Mouse (Mus musculus) hindbrain, embryonic 13.5 days (tissue): ENCODE data around the gene Gnpnat1. TPM values are rescaled to one million over a fixed set of nuclear protein-coding genes. Genes with fewer than 3 reads are reported as not detected.
"Not testable (repeated sequence)": the region's sequence is repeated elsewhere in the genome, so short reads cannot be mapped to it uniquely, and the experiment has no call there.

Experiments
- ATAC-seq: fragments of 200-750 bp; cut with Nextera tagmentation; 2 replicates; pipeline ENCODE4 v1.8.0; 2017; ENCODE audit warnings: moderate TSS enrichment; ENCODE audit not compliant: low FRiP score
- H3K27ac ChIP-seq: fragments of 300-500 bp; sonication (generic); 2 replicates; pipeline ENCODE4 v1.5.1; 2015; ENCODE audit warnings: inconsistent platforms, mild to moderate bottlenecking, moderate library complexity
- H3K27me3 ChIP-seq: fragments of 300-500 bp; sonication (generic); 2 replicates; pipeline ENCODE4 v1.6.1; 2015; ENCODE audit warnings: mild to moderate bottlenecking, inconsistent platforms
- H3K36me3 ChIP-seq: fragments of 300-500 bp; sonication (generic); 2 replicates; pipeline ENCODE4 v1.6.1; 2015; ENCODE audit warnings: mild to moderate bottlenecking, inconsistent platforms
- H3K4me1 ChIP-seq: fragments of 300-500 bp; sonication (generic); replicated peaks from 2 replicates; pipeline ENCODE4 v1.6.1; 2015; ENCODE audit warnings: inconsistent platforms
- H3K4me2 ChIP-seq: fragments of 300-500 bp; sonication (generic); 2 replicates; pipeline ENCODE4 v1.6.1; 2015; ENCODE audit warnings: inconsistent platforms, mild to moderate bottlenecking, moderate library complexity
- H3K4me3 ChIP-seq: fragments of 300-500 bp; sonication (generic); 2 replicates; pipeline ENCODE4 v1.5.1; 2015; ENCODE audit warnings: mild to moderate bottlenecking, inconsistent platforms
- H3K9ac ChIP-seq: fragments of 300-500 bp; sonication (generic); 2 replicates; pipeline ENCODE4 v1.6.1; 2015; ENCODE audit warnings: mild to moderate bottlenecking, inconsistent platforms
- H3K9me3 ChIP-seq: fragments of 300-500 bp; sonication (generic); 2 replicates; pipeline ENCODE4 v1.6.1; 2016; ENCODE audit warnings: inconsistent platforms
- WGBS: fragments of 180-500 bp; shearing (Covaris S2); methylation state at CpG from one replicate; pipeline ENCODE4 v1.1.7; 2015; 5-methylcytosine and 5-hydroxymethylcytosine counted together
- polyA plus RNA-seq: library from polyadenylated mRNA; unstranded; fragments of >200 nt; fragmentation: Nextera tagmentation; extraction: Ambion mirVana; gene quantifications from 2 replicates; pipeline ENCODE4 v1.2.1, GENCODE M21; 2015

The Gnpnat1 gene
- 26.9 and 28.4 TPM in 2 replicates for polyA plus RNA-seq

DNA sequence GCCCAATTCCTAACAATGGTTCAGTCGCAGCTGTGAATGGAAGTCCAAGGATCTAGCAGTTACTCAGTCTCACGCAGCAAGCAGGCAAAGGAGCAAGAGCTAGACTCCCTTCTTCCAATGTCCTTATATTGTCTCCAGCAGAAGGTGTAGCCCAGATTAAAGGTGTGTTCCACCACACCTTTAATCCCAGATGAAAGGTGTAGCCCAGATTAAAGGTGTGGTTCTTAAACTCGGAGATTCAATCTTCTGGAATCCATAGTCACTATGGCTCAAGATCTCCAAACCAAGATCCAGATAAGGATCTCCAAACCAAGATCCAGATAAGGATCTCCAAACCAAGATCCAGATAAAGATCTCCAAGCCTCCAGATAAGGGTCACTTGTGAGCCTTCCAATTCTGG is at the start of gene Gnpnat1:
Gnpnat1 (minus strand) TSS at position 101 of the 400 bp plus-strand sequence.
- not testable (repeated sequence) for H3K27ac ChIP-seq, H3K9ac ChIP-seq, H3K27me3 ChIP-seq, H3K4me3 ChIP-seq, H3K9me3 ChIP-seq, H3K4me2 ChIP-seq, ATAC-seq, H3K4me1 ChIP-seq, H3K36me3 ChIP-seq
- 88% methylated on average over 2 of the region's 3 CpGs for WGBS

GRCm38 (mm10) chr14:45453538-45454233 is 49.0 kb upstream of the Gnpnat1 start:
- Histone ChIP-seq H3K4me3 (no peak overlapping the region), H3K27me3 (no peaks in the 10 kb centered on the region), H3K4me2 (no peak overlapping the region), H3K9ac (no peak overlapping the region), H3K4me1 (peaks cover 46% of the 10 kb centered on the region), H3K9me3 (no peaks in the 10 kb centered on the region), H3K36me3 (no peaks in the 10 kb centered on the region; the same call in 1 of the 2 replicates), H3K27ac (no peak overlapping the region)
- no peak for ATAC-seq
- WGBS, result 75% methylated on average over 5 of the region's 5 CpGs

- H3K4me2 ChIP-seq, result no peak overlapping the region
- H3K4me1 ChIP-seq, result peaks cover 46% of the 10 kb centered on the region
- H3K9me3 ChIP-seq, result no peaks in the 10 kb centered on the region
- no peak overlapping the region for H3K4me3 ChIP-seq
- no peak overlapping the region for H3K27ac ChIP-seq
- ATAC-seq, result no peak
- WGBS, result 24% methylated on average over 11 of the region's 11 CpGs
- no peak overlapping the region for H3K9ac ChIP-seq
- H3K27me3 ChIP-seq, result no peaks in the 10 kb centered on the region
- H3K36me3 ChIP-seq, result no peaks in the 10 kb centered on the region
Observed at GRCm38 (mm10) chr14:45452861-45453512, 48.3 kb upstream of the Gnpnat1 start.

DNA sequence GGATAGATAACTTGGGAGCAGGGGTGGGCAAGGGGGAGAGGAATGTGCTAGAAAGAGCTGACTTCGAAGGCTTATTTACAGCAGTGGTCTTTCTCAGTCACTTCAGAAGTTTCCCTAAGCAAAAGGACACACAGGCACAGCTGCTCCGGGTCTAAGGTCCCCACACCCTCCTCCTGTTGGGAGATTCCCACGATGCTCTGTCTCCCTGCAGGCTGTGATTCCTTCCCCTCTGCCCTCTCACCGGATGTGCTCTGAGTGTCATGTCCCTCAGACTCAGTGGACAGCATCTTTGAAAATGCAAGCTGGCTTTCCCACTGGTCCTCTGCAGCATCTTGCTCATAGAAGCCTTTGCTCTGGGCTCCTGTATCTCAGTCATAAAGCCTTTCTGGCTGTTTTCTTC is 47.4 kb upstream of the Gnpnat1 start:
- no peak overlapping the region for H3K4me3 ChIP-seq
- no peaks in the 10 kb centered on the region for H3K36me3 ChIP-seq
- H3K27me3 ChIP-seq, result no peaks in the 10 kb centered on the region
- no peak overlapping the region for H3K9ac ChIP-seq
- ATAC-seq, result no peak
- H3K4me2 ChIP-seq, result no peak overlapping the region
- H3K9me3 ChIP-seq, result no peaks in the 10 kb centered on the region
- H3K27ac ChIP-seq, result no peak overlapping the region
- 54% methylated on average over 4 of the region's 4 CpGs for WGBS
- peaks cover 45% of the 10 kb centered on the region for H3K4me1 ChIP-seq

- peaks cover 37% of the 10 kb centered on the region for H3K4me1 ChIP-seq
- WGBS, result 22% methylated on average over 2 of the region's 2 CpGs
- H3K4me2 ChIP-seq, result no peak overlapping the region
Observed at GRCm38 (mm10) chr14:45451090-45451489, 46.4 kb upstream of the Gnpnat1 start.

DNA sequence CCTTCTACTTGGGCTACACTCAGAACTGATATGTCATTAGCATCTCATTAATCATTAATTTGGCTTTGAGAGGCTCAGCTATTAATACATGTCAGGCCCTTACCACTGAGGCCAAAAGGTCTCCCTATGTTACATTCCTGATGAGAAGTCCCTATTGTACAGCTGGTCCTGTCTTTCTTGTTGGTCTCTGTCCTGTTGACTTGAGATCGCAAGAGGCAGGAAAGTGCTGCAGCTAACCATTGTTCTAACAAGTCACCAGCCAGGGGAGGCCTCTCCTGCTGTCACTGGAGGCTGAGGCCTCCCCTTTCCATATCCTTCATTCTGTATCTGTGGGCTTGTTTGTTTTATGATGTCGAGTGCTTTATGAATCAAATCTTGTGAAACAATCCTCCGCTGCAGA is 42.1 kb upstream of the Gnpnat1 start:
- Histone ChIP-seq H3K27ac (no peak overlapping the region), H3K36me3 (no peaks in the 10 kb centered on the region), H3K4me2 (no peak overlapping the region), H3K9ac (no peak overlapping the region), H3K4me3 (no peak overlapping the region), H3K4me1 (peaks cover 9% of the 10 kb centered on the region), H3K9me3 (no peaks in the 10 kb centered on the region), H3K27me3 (no peaks in the 10 kb centered on the region)
- WGBS, result 37% methylated on average over 3 of the region's 3 CpGs
- no peak for ATAC-seq

More at GRCm38 (mm10) chr14:45451090-45451489, 46.4 kb upstream of the Gnpnat1 start:
- no peaks in the 10 kb centered on the region for H3K27me3 ChIP-seq
- H3K4me3 ChIP-seq, result no peak overlapping the region
- no peak for ATAC-seq
- no peak overlapping the region for H3K27ac ChIP-seq
- H3K9me3 ChIP-seq, result no peaks in the 10 kb centered on the region
- H3K36me3 ChIP-seq, result no peaks in the 10 kb centered on the region
- no peak overlapping the region for H3K9ac ChIP-seq

DNA sequence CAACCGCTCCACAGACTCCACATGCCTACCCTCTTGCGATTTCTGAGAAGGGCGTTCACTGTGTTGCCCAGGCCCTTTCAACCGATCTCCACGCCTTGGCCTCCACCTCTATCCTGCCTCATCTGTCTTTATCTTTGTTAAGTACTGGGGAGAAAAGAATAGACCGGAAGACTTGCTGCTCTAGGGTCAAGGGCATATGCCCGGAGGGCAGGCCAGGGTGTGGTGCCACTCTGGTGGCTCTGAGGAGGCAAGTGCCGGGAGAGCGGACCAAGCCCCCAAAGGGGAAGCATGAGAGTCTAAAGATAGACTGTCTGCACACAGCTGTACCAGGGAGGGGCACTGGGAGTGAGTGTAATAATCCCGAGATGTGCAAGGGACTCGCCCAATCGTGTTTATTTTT is 40.7 kb upstream of the Gnpnat1 start:
- no peak overlapping the region for H3K4me3 ChIP-seq
- 62% methylated on average over 12 of the region's 12 CpGs for WGBS
- no peaks in the 10 kb centered on the region for H3K27me3 ChIP-seq
- no peaks in the 10 kb centered on the region for H3K36me3 ChIP-seq
- no peak overlapping the region for H3K4me2 ChIP-seq
- no peak for ATAC-seq
- no peaks in the 10 kb centered on the region for H3K9me3 ChIP-seq
- H3K27ac ChIP-seq, result no peak overlapping the region
- H3K4me1 ChIP-seq, result peaks cover 6% of the 10 kb centered on the region; the same call in 1 of the 2 replicates
- H3K9ac ChIP-seq, result no peak overlapping the region

DNA sequence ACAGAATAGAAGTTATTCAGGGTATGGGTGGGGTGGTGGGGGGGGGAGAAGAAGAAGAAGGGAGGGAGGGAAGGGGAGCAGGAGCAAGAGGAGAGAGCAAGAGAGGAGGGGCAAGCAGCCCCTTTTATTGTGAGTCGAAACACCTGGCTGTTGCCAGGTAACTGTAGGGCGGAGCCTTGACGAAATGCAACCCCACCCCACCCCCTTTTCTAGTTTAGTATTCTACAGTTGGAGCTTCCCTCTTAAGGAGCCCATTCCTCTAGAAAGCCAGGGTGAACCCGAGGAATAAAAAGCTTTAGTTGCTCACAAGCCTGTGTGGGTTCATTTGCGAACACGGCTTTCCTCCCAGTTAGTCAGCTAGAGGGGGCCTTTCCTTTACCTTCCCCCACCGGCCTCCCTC is 40.2 kb upstream of the Gnpnat1 start:
- Histone ChIP-seq H3K36me3 (no peaks in the 10 kb centered on the region), H3K4me2 (no peak overlapping the region), H3K4me3 (no peak overlapping the region), H3K4me1 (peaks cover 6% of the 10 kb centered on the region; the same call in 1 of the 2 replicates), H3K9me3 (no peaks in the 10 kb centered on the region), H3K9ac (no peak overlapping the region), H3K27me3 (no peaks in the 10 kb centered on the region), H3K27ac (no peak overlapping the region)
- WGBS, result 59% methylated on average over 7 of the region's 7 CpGs
- ATAC-seq, result no peak

GRCm38 (mm10) chr14:45442781-45443560 is 38.3 kb upstream of the Gnpnat1 start:
- H3K4me2 ChIP-seq, result no peak overlapping the region
- no peaks in the 10 kb centered on the region for H3K36me3 ChIP-seq
- H3K9ac ChIP-seq, result no peak overlapping the region
- ATAC-seq, result no peak
- peaks cover 6% of the 10 kb centered on the region; the same call in 1 of the 2 replicates for H3K4me1 ChIP-seq
- 68% methylated on average over 12 of the region's 12 CpGs for WGBS
- no peaks in the 10 kb centered on the region for H3K9me3 ChIP-seq
- H3K27me3 ChIP-seq, result no peaks in the 10 kb centered on the region
- H3K4me3 ChIP-seq, result no peak overlapping the region
- H3K27ac ChIP-seq, result no peak overlapping the region

- Histone ChIP-seq H3K4me1 (peaks cover 6% of the 10 kb centered on the region; the same call in 1 of the 2 replicates), H3K4me3 (no peak overlapping the region), H3K27ac (no peak overlapping the region), H3K27me3 (no peaks in the 10 kb centered on the region), H3K4me2 (no peak overlapping the region), H3K9ac (no peak overlapping the region), H3K9me3 (no peaks in the 10 kb centered on the region), H3K36me3 (no peaks in the 10 kb centered on the region)
- whole genome bisulfite sequencing, result 78% methylated on average over 6 of the region's 6 CpGs
- no peak for ATAC-seq
Observed at GRCm38 (mm10) chr14:45441291-45441690, 36.6 kb upstream of the Gnpnat1 start.

DNA sequence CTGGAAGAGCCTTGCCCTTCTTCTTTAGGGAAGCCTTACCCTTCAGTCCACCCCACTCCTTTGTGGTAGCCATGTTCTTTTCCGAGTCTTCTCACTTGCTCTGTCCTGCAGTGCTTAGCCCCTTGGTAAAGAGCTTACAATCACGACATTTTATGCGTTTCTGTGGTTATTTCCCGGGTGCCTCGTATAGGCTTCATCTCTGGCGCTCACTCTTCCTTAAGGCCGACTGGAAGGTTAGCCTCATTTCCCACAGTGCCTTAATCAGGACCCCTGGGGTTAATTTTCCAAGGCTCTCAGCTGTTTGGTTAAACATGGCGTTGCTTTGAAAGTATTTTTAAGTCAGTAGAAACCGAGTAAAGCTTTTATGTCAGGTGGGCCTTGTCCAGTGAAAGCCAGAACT is 34.7 kb upstream of the Gnpnat1 start:
- no peaks in the 10 kb centered on the region for H3K9me3 ChIP-seq
- H3K27me3 ChIP-seq, result no peaks in the 10 kb centered on the region
- WGBS, result 67% methylated on average over 9 of the region's 9 CpGs
- H3K4me2 ChIP-seq, result no peak overlapping the region
- no peaks in the 10 kb centered on the region for H3K36me3 ChIP-seq
- no peak overlapping the region for H3K9ac ChIP-seq
- H3K4me3 ChIP-seq, result no peak overlapping the region
- no peak for ATAC-seq
- H3K4me1 ChIP-seq, result peaks cover 6% of the 10 kb centered on the region; the same call in 1 of the 2 replicates
- no peak overlapping the region for H3K27ac ChIP-seq

- no peaks in the 10 kb centered on the region for H3K27me3 ChIP-seq
- no peaks in the 10 kb centered on the region for H3K36me3 ChIP-seq
- no peak overlapping the region for H3K9ac ChIP-seq
- WGBS, result 75% methylated on average over 2 of the region's 2 CpGs
- H3K4me2 ChIP-seq, result no peak overlapping the region
- no peak overlapping the region for H3K4me3 ChIP-seq
- no peak for ATAC-seq
- no peak overlapping the region for H3K27ac ChIP-seq
- H3K4me1 ChIP-seq, result peaks cover 6% of the 10 kb centered on the region; the same call in 1 of the 2 replicates
- H3K9me3 ChIP-seq, result no peaks in the 10 kb centered on the region
Observed at GRCm38 (mm10) chr14:45438931-45439275, 34.2 kb upstream of the Gnpnat1 start.
